8 mouse cellular contexts compared by ENCODE assay signal in the genomic region with DNA sequence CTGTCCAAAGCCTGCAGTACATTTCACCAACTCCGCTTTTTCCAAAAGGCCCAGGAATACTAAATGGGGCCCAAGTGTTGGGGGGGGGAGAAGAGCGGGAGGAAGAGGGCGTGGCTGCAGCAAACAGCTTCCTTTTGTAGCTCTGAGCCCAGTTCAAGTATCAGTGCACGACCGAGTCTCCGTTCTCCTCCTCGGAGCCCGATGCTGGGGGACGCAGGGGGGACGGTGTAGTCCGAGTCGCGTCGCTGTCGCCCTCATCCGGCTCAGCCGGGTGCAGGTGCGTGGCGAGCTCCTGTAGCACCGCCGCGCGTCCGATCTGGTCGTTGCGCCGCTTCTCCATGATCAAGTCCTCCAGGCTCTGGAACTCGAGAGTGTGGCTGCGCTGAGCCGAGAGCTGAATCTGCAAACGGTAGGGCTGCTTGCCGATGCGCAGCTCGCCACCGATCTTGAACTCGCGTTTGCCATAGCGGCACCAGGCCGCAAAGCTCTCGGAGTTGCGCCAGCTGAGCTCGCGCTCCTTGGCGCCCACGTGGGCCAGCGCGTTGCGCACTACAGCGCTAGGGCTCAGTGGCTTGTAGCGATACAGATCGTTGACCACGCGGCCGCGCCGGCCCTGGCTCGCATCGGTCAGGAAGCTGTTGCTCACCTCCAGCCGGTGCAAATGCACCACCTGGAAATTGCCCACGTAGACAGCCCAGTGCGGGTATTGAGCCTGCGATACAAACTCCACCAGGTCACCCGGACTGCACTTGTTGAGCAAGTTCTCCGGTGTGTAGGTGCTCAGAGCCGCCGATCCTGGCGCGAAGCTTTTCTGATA. TPM values are rescaled to one million over a fixed set of nuclear protein-coding genes. Genes with fewer than 3 reads are reported as not detected.
DNase-seq lines count a peak whose midpoint lies in the region; ATAC-seq and TF ChIP-seq lines count a peak whose summit lies in the region.

No protein-coding gene starts in this region.

- WGBS in forebrain, embryonic 11.5 days = under 1% methylated on average over 68 of the region's 68 CpGs
- under 1% methylated on average over 68 of the region's 68 CpGs for WGBS in heart, embryonic 15.5 days
- WGBS in liver, embryonic 13.5 days (ENCODE audit: insufficient replicate concordance) = under 1% methylated on average over 66 of the region's 68 CpGs
- under 1% methylated on average over 67 of the region's 68 CpGs for WGBS in stomach, embryonic 14.5 days

- no peaks in the 10 kb centered on the region for H3K27me3 ChIP-seq in forebrain, embryonic 11.5 days (ENCODE audit: control insufficient read depth, insufficient read depth, low read length)
- no peaks in the 10 kb centered on the region for H3K27me3 ChIP-seq in heart, embryonic 15.5 days
- H3K27me3 ChIP-seq in liver, embryonic 13.5 days = peaks cover 21% of the 10 kb centered on the region
- no peaks in the 10 kb centered on the region for H3K27me3 ChIP-seq in stomach, embryonic 14.5 days (ENCODE audit: control insufficient read depth, insufficient read depth, low read length)

- H3K4me3 ChIP-seq in forebrain, embryonic 11.5 days (ENCODE audit: low read depth, low read length) = peak overlapping the region; percentile 66
- H3K4me3 ChIP-seq in heart, embryonic 15.5 days = peak overlapping the region; percentile 60
- H3K4me3 ChIP-seq in liver, embryonic 13.5 days (replicated peaks) = peak overlapping the region; percentile 68
- peak overlapping the region; percentile 75 for H3K4me3 ChIP-seq in stomach, embryonic 14.5 days (ENCODE audit: low read depth, low read length)

- peak overlapping the region; percentile 99 for H3K4me2 ChIP-seq in forebrain, embryonic 11.5 days (ENCODE audit: low read depth, low read length, severe bottlenecking)
- H3K4me2 ChIP-seq in heart, embryonic 15.5 days = peak overlapping the region; percentile 90
- H3K4me2 ChIP-seq in liver, embryonic 13.5 days = peak overlapping the region; percentile 94
- H3K4me2 ChIP-seq in stomach, embryonic 14.5 days (replicated peaks; ENCODE audit: low read depth, low read length) = peak overlapping the region; percentile 99

- no peaks in the 10 kb centered on the region for H3K36me3 ChIP-seq in forebrain, embryonic 11.5 days (ENCODE audit: control insufficient read depth, insufficient read depth, low read length)
- H3K36me3 ChIP-seq in heart, embryonic 15.5 days = no peaks in the 10 kb centered on the region
- H3K36me3 ChIP-seq in liver, embryonic 13.5 days = no peaks in the 10 kb centered on the region; the same call in 1 of the 2 replicates
- H3K36me3 ChIP-seq in stomach, embryonic 14.5 days (ENCODE audit: control insufficient read depth, insufficient read depth, low read length) = no peaks in the 10 kb centered on the region

- peaks cover 5% of the 10 kb centered on the region; the same call in 1 of the 2 replicates for H3K4me1 ChIP-seq in forebrain, embryonic 11.5 days (replicated peaks; ENCODE audit: control insufficient read depth, insufficient read depth, low read length)
- peaks cover 10% of the 10 kb centered on the region; the same call in 1 of the 2 replicates for H3K4me1 ChIP-seq in heart, embryonic 15.5 days (replicated peaks)
- peaks cover 35% of the 10 kb centered on the region for H3K4me1 ChIP-seq in liver, embryonic 13.5 days (replicated peaks)
- H3K4me1 ChIP-seq in stomach, embryonic 14.5 days (ENCODE audit: control insufficient read depth, insufficient read depth, low read length) = peaks cover 9% of the 10 kb centered on the region; the same call in 1 of the 2 replicates

- DNase-seq in 416B (ENCODE audit: low read depth) = peak; percentile 81
- DNase-seq in brain, embryonic 14.5 days (ENCODE audit: low read depth) = peak; percentile 93
- DNase-seq in forebrain, embryonic 11.5 days (ENCODE audit: low spot score) = peak; percentile 90
- DNase-seq in kidney, postnatal 14 days = peak; percentile 83
- peak; percentile 28 for DNase-seq in liver, embryonic 13.5 days
- peak; percentile 70 for DNase-seq in naive thymus-derived CD4-positive, alpha-beta T cell, adult 2 months (ENCODE audit: low read depth)

- H3K9ac ChIP-seq in forebrain, embryonic 11.5 days (ENCODE audit: low read length) = peak overlapping the region; percentile 75
- peak overlapping the region; percentile 79 for H3K9ac ChIP-seq in heart, embryonic 15.5 days
- peak overlapping the region; percentile 72 for H3K9ac ChIP-seq in liver, embryonic 13.5 days
- peak overlapping the region; percentile 64 for H3K9ac ChIP-seq in stomach, embryonic 14.5 days (replicated peaks; ENCODE audit: low read depth, low read length)

- peak; percentile 78 for ATAC-seq in forebrain, embryonic 11.5 days (replicated peaks; ENCODE audit: low FRiP score)
- ATAC-seq in heart, embryonic 15.5 days (replicated peaks; ENCODE audit: insufficient number of reproducible peaks, insufficient read depth, low FRiP score, low read depth) = peak; percentile 68
- ATAC-seq in liver, embryonic 13.5 days (ENCODE audit: low read depth) = peak; percentile 63
- ATAC-seq in stomach, embryonic 14.5 days (ENCODE audit: insufficient number of reproducible peaks, insufficient read depth, low FRiP score, low read depth) = peak; percentile 69

- no peaks in the 10 kb centered on the region for H3K9me3 ChIP-seq in forebrain, embryonic 11.5 days (ENCODE audit: control insufficient read depth, low read length)
- H3K9me3 ChIP-seq in heart, embryonic 15.5 days (replicated peaks) = no peaks in the 10 kb centered on the region
- H3K9me3 ChIP-seq in liver, embryonic 13.5 days (replicated peaks) = no peaks in the 10 kb centered on the region
- H3K9me3 ChIP-seq in stomach, embryonic 14.5 days (ENCODE audit: control insufficient read depth, low read depth, low read length) = no peaks in the 10 kb centered on the region

- H3K27ac ChIP-seq in forebrain, embryonic 11.5 days (ENCODE audit: low read depth, low read length) = peak overlapping the region; percentile 83
- peak overlapping the region; percentile 84 for H3K27ac ChIP-seq in heart, embryonic 15.5 days
- peak overlapping the region; percentile 32 for H3K27ac ChIP-seq in liver, embryonic 13.5 days
- H3K27ac ChIP-seq in stomach, embryonic 14.5 days (ENCODE audit: low read length) = peak overlapping the region; percentile 95; the same call in 1 of the 2 replicates

- peak; percentile 45 for TF ChIP-seq CTCF in brain, embryonic 14.5 days (IDR thresholded peaks at IDR 0.05; ENCODE audit: borderline replicate concordance, extremely low read depth, insufficient read depth, insufficient read length)

- TF ChIP-seq POLR2A in brain, embryonic 14.5 days (IDR thresholded peaks at IDR 0.05; ENCODE audit: borderline replicate concordance, extremely low read depth, insufficient read depth, insufficient read length, poor library complexity, severe bottlenecking) = 0 out of 2 replicates have a peak, but pooled peaks have one; percentile 15

RNA-seq across cellular contexts. Expression of gene Fam84b, which starts 30.6 kb away (rescaled TPM):
- 8.1 and 11.7 TPM in 2 replicates for polyA plus RNA-seq in brain, embryonic 14.5 days (2012; rRNA removed)
- polyA plus RNA-seq in forebrain, embryonic 11.5 days (2014; fragmentation: Nextera tagmentation; extraction: Ambion mirVana) = 21.9 and 24.9 TPM in 2 replicates
- polyA plus RNA-seq in heart, embryonic 15.5 days (2015; fragmentation: Nextera tagmentation; extraction: Ambion mirVana) = 4.4 and 5.5 TPM in 2 replicates
- 2.9 and 4.2 TPM in 2 replicates for polyA plus RNA-seq in liver, embryonic 13.5 days (2015; fragmentation: Nextera tagmentation; extraction: Ambion mirVana)
- 17.0 and 17.6 TPM in 2 replicates for polyA plus RNA-seq in stomach, embryonic 14.5 days (2014; fragmentation: Nextera tagmentation; extraction: Ambion mirVana)

Comparison
In these comparisons a context has a peak if more than half of its experiments do, and no peak if none do; other contexts are left out.
1. Peak in every context shown above with its lines: DNase-seq, ATAC-seq, H3K4me3 ChIP-seq and H3K27ac ChIP-seq.
2. DNase-seq: peak in every context shown above with its lines; median percentile 93 in brain, embryonic 14.5 days; 90 in forebrain, embryonic 11.5 days; 83 in kidney, postnatal 14 days; 81 in 416B; 70 in naive thymus-derived CD4-positive, alpha-beta T cell, adult 2 months; 28 in liver, embryonic 13.5 days.
3. H3K27ac ChIP-seq: peak in every context shown above with its lines; median percentile 95 in stomach, embryonic 14.5 days; 84 in heart, embryonic 15.5 days; 83 in forebrain, embryonic 11.5 days; 32 in liver, embryonic 13.5 days.